10 mouse cellular contexts compared by ENCODE assay signal in the genomic region with DNA sequence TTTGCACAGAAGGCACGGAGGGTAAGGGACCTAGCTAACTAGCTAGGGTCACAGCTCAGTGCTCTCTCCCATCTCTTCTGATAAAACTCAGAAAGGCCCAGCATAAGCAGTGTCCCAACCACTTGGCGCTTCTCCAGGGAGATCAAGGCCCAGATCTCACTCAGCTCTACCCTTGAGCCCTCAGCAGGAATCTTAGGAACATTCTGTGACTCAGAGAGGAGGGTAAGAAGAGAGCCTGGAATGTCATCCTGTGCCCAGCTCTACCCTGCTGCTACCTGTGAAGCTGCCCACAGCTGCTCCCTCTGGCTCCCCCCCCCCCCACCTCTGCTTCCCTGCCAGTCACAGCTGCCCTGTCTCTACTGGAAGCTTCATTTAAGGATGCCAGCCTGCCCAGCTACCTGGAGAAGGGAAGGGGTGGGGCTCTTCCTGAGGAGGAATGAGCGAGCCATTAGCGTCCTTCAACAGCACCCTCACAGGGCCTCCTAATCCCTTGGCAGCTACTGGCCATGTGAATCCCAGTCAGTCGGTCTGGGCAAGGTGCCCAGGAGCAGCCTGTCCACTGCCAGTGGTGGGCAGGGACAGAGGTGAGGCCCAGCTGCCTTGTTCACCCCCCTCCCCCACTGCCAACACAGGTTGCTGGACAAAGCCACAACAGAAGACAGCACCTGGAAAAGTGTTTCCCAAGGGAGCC. TPM values are rescaled to one million over a fixed set of nuclear protein-coding genes. Genes with fewer than 3 reads are reported as not detected.
DNase-seq lines count a peak whose midpoint lies in the region; ATAC-seq lines count a peak whose summit lies in the region.
"Had no signal": no experiment of that assay in that cellular context is flagged by ENCODE, and none has a peak within 500 bp of the region (broad histone marks: within the 10 kb centered on the region; RNA-seq: fewer than 3 reads in every experiment).

No protein-coding gene starts in this region.

- H3K27me3 ChIP-seq in limb, embryonic 15.5 days = no peaks in the 10 kb centered on the region; the same call in 1 of the 2 replicates
- H3K27me3 ChIP-seq in limb, embryonic 10.5 days (ENCODE audit: low read depth, poor library complexity, severe bottlenecking) = no peaks in the 10 kb centered on the region
- no peaks in the 10 kb centered on the region for H3K27me3 ChIP-seq in forebrain, embryonic 15.5 days
- H3K27me3 ChIP-seq in hindbrain, embryonic 15.5 days = no peaks in the 10 kb centered on the region
- H3K27me3 ChIP-seq: embryonic facial prominence, embryonic 12.5 days had no signal

- ATAC-seq in limb, embryonic 15.5 days (ENCODE audit: insufficient number of reproducible peaks, low FRiP score, low TSS enrichment, low read depth) = peak; percentile 41; the same call in 1 of the 2 replicates
- ATAC-seq in forebrain, embryonic 15.5 days (replicated peaks) = peak; percentile 63
- ATAC-seq in hindbrain, embryonic 15.5 days (ENCODE audit: low FRiP score, low read depth) = peak; percentile 76
- no peak for ATAC-seq in activated CD4-positive, CD25-positive, alpha-beta regulatory T cell, adult 4 months
- ATAC-seq in frontal cortex, adult (ENCODE audit: low TSS enrichment) = no peak

- no peak overlapping the region for H3K9ac ChIP-seq in limb, embryonic 15.5 days
- no peak overlapping the region for H3K9ac ChIP-seq in forebrain, embryonic 15.5 days (replicated peaks)
- H3K9ac ChIP-seq in hindbrain, embryonic 15.5 days = no peak overlapping the region
- H3K9ac ChIP-seq: embryonic facial prominence, embryonic 12.5 days; liver, embryonic 14.5 days had no signal

- no peak for DNase-seq in limb, embryonic 10.5 days (ENCODE audit: low spot score)
- peak; percentile 67 for DNase-seq in lung, postnatal 25 days (ENCODE audit: low spot score)
- DNase-seq in layer of hippocampus, adult 18-20 months (ENCODE audit: low spot score in 2 of 2) = no peak

- H3K9me3 ChIP-seq in limb, embryonic 15.5 days = no peaks in the 10 kb centered on the region
- no peaks in the 10 kb centered on the region for H3K9me3 ChIP-seq in limb, embryonic 10.5 days (replicated peaks)
- H3K9me3 ChIP-seq in forebrain, embryonic 15.5 days = no peaks in the 10 kb centered on the region
- H3K9me3 ChIP-seq in hindbrain, embryonic 15.5 days = no peaks in the 10 kb centered on the region
- H3K9me3 ChIP-seq: embryonic facial prominence, embryonic 12.5 days had no signal

- H3K4me1 ChIP-seq in limb, embryonic 15.5 days = peaks cover 10% of the 10 kb centered on the region; the same call in 1 of the 2 replicates
- peaks cover 32% of the 10 kb centered on the region for H3K4me1 ChIP-seq in limb, embryonic 10.5 days
- H3K4me1 ChIP-seq in forebrain, embryonic 15.5 days = peaks cover 13% of the 10 kb centered on the region
- H3K4me1 ChIP-seq in hindbrain, embryonic 15.5 days (replicated peaks) = peaks cover 18% of the 10 kb centered on the region

- H3K4me2 ChIP-seq in limb, embryonic 15.5 days = no peak overlapping the region
- no peak overlapping the region for H3K4me2 ChIP-seq in forebrain, embryonic 15.5 days (replicated peaks)
- no peak overlapping the region for H3K4me2 ChIP-seq in hindbrain, embryonic 15.5 days
- H3K4me2 ChIP-seq: embryonic facial prominence, embryonic 12.5 days had no signal

- H3K36me3 ChIP-seq in limb, embryonic 15.5 days = no peaks in the 10 kb centered on the region
- no peaks in the 10 kb centered on the region for H3K36me3 ChIP-seq in limb, embryonic 10.5 days
- no peaks in the 10 kb centered on the region for H3K36me3 ChIP-seq in forebrain, embryonic 15.5 days
- H3K36me3 ChIP-seq in hindbrain, embryonic 15.5 days = no peaks in the 10 kb centered on the region
- H3K36me3 ChIP-seq: embryonic facial prominence, embryonic 12.5 days had no signal

- H3K4me3 ChIP-seq in limb, embryonic 15.5 days = no peak overlapping the region
- no peak overlapping the region for H3K4me3 ChIP-seq in limb, embryonic 10.5 days
- no peak overlapping the region for H3K4me3 ChIP-seq in forebrain, embryonic 15.5 days
- H3K4me3 ChIP-seq in hindbrain, embryonic 15.5 days = no peak overlapping the region
- H3K4me3 ChIP-seq: embryonic facial prominence, embryonic 12.5 days had no signal

- 48% methylated on average over 5 of the region's 5 CpGs for WGBS in limb, embryonic 15.5 days
- WGBS in limb, embryonic 10.5 days = 69% methylated on average over 5 of the region's 5 CpGs
- WGBS in forebrain, embryonic 15.5 days = 39% methylated on average over 5 of the region's 5 CpGs
- 50% methylated on average over 5 of the region's 5 CpGs for WGBS in hindbrain, embryonic 15.5 days

- H3K27ac ChIP-seq in limb, embryonic 15.5 days = no peak overlapping the region
- H3K27ac ChIP-seq in limb, embryonic 10.5 days = no peak overlapping the region; the same call in 1 of the 2 replicates
- 0 out of 2 replicates have a peak overlapping the region, but pooled peaks have one; percentile 8 for H3K27ac ChIP-seq in forebrain, embryonic 15.5 days (replicated peaks)
- no peak overlapping the region for H3K27ac ChIP-seq in hindbrain, embryonic 15.5 days (replicated peaks)
- H3K27ac ChIP-seq: embryonic facial prominence, embryonic 12.5 days; liver, embryonic 14.5 days had no signal

RNA-seq across cellular contexts. Expression of a gene that starts 14.3 kb away (rescaled TPM):
- polyA plus RNA-seq in limb, embryonic 15.5 days (2015; fragmentation: Nextera tagmentation; extraction: Ambion mirVana) = 7.8 and 8.1 TPM in 2 replicates
- polyA plus RNA-seq in limb, embryonic 10.5 days (2016; fragmentation: Nextera tagmentation; extraction: Ambion mirVana) = 12.1 and 14.0 TPM in 2 replicates
- polyA plus RNA-seq in forebrain, embryonic 15.5 days (2015; fragmentation: Nextera tagmentation; extraction: Ambion mirVana) = 11.5 and 12.7 TPM in 2 replicates
- polyA plus RNA-seq in hindbrain, embryonic 15.5 days (2015; fragmentation: Nextera tagmentation; extraction: Ambion mirVana) = 9.8 and 13.4 TPM in 2 replicates
- polyA plus RNA-seq in activated CD4-positive, CD25-positive, alpha-beta regulatory T cell, adult 4 months (2017; shearing (Covaris generic)) = not detected
- total RNA-seq in layer of hippocampus, adult 18-20 months (2021) = 10 to 100 TPM; 13.1 to 16.6 TPM

Comparison
In these comparisons a context has a peak if more than half of its experiments do, and no peak if none do; other contexts are left out.
1. ATAC-seq: peak in limb, embryonic 15.5 days (single experiment), forebrain, embryonic 15.5 days (single experiment) and hindbrain, embryonic 15.5 days (single experiment); none in activated CD4-positive, CD25-positive, alpha-beta regulatory T cell, adult 4 months (single experiment) and frontal cortex, adult (single experiment).